Mouse (Mus musculus) WW6 (cell line): ENCODE measurements around the gene Dolpp1.

Experiments used
- DNase-seq: peaks from one replicate; pipeline ENCODE4 v3.0.0-alpha.2; 2013; ENCODE audit warnings: low read depth, low spot score

The Dolpp1 gene

DNA sequence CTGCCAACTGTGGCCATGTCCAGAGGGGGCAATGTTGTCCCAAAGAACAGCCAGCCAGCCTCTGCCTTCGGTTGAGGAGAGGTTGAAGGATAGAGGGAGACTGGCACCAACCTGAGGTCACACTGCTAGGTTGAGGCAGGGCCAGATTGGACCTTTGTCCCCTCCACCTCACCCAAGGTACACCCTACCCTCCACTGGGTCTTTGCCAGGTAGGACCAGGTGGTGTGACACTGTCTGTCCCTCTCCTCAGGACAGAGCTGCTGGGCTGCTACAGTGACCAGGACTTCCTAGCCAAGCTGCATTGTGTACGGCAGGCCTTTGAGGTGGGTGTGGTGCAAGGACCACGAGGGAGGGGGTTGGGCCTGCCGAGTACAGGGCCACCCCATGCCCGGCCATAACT lies 14.3 kb upstream of the Dolpp1 start:
- no peak for DNase-seq

DNA sequence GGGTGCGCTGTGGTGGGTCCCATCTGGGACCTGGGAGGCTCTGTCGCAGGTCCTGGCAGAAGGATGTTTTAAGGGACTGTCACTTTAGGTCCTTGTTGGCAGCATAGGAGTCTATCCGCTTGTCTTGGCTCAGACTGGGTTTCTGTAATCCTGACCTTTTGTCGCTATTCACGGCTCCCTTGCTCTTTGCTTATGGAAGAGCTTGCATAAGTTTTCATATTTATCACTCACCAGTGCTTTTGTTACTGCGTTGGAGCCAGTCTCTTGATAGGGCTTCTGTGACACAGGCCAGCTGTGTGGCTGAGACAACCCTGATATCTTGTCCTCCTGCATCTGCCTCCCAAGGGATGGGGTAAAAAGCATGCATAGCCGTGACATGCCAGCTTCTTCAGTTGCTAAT lies 12.7 kb upstream of the Dolpp1 start:
- DNase-seq = no peak

- DNase-seq = no peak
Measured at GRCm38 (mm10) chr2:30380564-30381376, 11.3 kb upstream of the Dolpp1 start.

- DNase-seq = no peak
Measured at GRCm38 (mm10) chr2:30381377-30381725, 10.7 kb upstream of the Dolpp1 start.

GRCm38 (mm10) chr2:30384814-30385213 lies 7.2 kb upstream of the Dolpp1 start:
- no peak for DNase-seq

DNA sequence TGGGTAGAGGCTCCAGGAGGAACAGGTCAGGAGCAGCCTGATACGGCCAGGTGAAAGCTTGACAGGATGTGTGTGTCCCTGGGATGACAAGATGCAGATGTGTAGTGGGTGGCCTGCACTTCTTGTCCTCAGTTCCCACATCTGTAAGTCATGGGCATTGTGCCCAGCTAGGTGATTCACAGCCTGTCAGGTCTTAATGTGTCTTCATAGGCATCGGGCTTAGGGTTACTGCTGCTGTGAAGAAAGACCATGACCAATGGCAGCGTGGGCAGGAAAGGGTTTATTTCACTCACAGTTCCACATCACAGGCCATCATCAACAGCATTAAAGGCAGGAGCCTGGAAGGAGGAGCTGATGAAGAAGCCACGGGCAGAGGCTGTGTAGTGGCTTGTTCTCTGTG lies 6.5 kb upstream of the Dolpp1 start:
- no peak for DNase-seq

- no peak for DNase-seq
Measured at GRCm38 (mm10) chr2:30386913-30387312, 5.1 kb upstream of the Dolpp1 start.

DNA sequence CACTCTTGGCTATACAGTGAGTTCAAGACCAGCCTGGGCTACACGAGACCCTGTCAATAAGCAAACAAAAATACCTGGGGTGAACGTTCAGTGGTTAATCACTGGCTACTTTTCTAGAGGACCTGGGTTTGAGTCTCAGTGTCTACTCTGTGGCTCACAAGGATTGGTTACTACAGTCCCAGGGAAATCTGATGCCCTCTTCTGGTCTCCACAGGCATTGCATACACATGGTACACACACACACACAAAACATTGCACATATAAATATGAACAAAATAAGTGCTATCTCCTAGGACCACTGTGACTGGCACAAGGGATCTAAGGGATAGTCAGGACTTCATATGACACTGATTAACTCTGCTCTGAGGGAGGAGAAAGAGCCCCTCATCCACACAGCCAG lies 3.1 kb upstream of the Dolpp1 start:
- DNase-seq = no peak

DNA sequence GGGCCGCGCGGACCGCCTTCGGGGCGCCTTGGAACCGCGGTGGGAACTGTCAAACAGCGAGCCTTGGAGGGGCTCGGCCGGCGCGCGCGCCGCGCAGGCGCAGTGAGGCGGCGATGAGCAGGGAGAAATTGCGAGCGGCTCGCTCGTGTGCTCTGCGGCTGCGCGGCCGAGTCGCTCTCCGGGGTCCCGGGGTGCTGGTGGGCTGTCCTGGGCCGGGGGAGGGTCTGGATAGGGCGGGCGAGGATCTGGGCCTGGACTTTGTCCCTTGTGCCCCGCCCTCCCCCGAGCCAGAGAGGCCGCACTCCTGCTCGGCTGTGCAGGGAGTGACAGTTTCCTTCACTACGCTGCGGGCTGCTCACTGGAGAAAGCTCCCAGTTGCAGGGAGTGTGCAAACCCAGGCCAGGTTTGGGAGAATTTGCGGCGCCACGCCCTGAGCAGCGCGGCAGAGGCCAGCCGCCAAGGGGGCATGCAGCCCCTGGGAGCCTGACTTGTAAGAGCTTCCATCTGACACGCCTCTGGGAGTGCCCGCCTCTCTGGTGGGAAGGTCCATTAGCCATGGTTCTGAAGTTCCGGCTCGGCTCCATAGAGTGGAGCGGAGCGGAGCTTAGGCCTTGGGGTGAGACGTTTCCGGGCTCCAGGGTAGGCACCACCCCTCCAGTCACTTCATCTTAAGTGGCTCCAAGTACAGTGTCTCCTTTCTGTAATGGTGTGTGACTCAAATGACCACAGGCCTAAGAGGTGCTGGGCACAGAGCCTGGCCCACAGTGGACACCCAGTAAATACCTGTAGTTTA lies 719 bp downstream of the Dolpp1 start:
- peak; percentile 65 for DNase-seq

DNA sequence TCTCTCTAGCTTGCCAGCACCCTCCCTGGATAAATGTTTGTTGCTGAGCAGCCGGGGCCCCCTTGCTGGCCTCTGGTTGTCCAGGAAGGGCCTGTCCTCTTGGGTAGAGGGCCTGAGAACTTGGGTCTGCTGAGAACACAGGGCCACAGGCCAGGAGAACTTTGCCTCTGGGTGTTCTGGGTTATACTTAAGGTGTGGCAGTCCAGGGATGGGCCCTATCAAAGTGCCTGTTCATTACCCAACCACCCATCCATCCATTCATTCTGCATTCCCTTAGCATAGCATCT lies 1.3 kb downstream of the Dolpp1 start:
- no peak for DNase-seq

GRCm38 (mm10) chr2:30395757-30396156 lies 3.7 kb downstream of the Dolpp1 start:
- no peak for DNase-seq

DNA sequence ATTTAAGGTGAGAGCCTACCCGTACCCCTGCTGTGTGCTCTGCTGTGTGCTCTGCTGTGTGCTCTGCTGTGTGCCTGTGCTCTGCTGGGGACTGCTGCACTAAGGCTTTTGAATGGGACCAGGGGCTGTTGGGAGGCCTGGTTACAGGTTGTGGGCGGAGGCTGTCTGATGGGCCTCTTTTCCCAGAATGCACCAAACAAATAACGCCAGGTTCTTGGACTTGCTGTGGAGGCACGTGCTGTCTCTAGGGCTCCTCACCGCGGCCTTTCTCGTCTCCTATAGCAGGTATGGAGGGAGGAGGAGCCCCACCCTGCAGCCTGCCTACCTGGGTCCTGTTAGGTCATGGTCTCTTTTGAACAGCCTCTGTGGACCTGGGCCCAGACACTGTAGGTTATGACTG lies 4.2 kb downstream of the Dolpp1 start:
- DNase-seq = no peak

GRCm38 (mm10) chr2:30397986-30398512 lies 6.0 kb downstream of the Dolpp1 start:
- DNase-seq = no peak

DNA sequence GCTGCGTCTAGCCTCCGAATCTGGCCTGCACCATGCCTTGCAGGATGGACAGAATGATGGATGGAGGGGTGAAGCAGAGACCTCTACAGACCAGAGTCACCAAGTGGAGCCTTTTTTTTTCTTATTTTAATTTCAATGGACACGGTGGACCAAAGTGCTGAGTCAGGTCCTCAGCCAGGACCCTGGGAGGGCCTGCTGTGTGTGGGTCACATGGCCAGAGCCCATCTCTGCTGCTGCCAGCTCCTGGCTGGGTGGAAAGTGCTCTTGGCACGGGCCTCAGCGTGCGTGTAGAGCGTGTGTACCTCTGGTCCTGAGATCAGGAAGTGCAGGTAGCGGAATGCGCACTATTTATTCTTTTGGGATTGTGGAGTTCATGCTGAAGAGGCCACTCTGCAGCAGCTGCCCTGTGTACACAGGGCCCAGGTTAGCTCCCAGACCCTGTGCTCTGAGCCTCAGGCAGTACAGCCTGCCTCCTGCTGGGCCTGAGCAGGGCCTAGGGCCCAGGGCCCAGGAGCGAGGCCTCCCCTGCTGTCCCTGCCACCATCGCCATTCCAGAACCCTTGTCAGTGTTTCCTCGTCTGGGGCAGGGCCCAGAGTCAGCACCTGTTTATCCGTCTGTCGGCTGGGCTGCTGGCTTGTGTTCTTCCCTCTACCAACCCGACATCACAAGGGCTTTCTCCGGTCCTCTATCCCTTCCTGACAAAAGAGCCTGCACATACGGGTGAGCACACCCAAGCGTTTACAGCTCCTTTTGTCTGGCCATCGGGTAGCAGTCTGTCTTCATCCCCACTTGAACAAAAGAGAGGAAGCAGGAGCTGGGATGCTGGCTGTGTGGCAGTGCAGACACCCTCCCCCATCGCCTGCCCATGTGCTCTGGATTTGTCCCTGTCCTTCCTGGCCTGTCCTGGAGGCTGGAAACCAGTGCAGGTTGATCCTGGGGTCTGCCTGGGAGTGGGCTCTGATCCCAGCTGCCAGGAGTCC lies 7.4 kb downstream of the Dolpp1 start:
- DNase-seq = no peak

GRCm38 (mm10) chr2:30401581-30401980 lies 9.5 kb downstream of the Dolpp1 start:
- DNase-seq = no peak

GRCm38 (mm10) chr2:30402351-30402826 lies 10.3 kb downstream of the Dolpp1 start:
- no peak for DNase-seq

- DNase-seq = no peak
Measured at GRCm38 (mm10) chr2:30402843-30403242, 10.8 kb downstream of the Dolpp1 start.

DNA sequence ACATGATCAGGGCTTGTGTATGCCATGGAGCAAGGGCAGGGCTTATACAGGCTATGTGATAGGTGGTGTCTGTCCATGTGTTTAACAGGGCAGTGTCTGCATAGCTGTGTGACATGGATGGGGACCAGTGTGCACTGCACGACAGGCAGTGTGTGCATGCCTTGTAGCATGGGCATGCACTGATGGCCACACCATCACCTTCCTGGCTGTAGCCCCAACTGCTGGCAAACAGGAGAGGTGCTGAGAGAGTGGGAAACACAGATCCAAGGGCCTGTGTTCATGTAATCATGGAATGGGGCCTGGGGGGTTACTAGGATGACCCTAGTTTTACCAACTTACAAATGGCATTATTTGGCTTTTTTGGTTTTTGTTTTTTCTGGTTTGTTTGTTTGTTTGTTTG lies 11.8 kb downstream of the Dolpp1 start:
- no peak for DNase-seq

DNA sequence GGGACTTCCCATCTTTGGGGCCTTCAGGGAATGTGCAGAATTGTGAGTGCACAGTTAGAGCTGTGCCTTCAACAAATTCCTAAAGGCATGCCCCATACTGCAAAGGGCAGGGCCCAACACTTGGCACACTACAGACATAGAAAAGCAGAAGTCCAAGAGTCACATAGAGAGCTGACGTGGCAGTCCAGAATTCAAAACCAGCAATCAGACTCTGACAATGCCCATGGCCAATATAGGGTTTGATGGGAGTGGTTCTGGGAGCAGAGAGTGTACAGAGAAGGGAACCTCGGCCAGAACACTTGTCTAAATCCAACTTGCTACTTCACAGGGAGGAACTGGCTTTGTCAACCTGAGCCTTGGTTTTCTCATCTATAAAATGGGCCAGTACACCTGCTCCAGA lies 15.2 kb downstream of the Dolpp1 start:
- DNase-seq = no peak

- DNase-seq = no peak
Measured at GRCm38 (mm10) chr2:30407778-30408177, 15.7 kb downstream of the Dolpp1 start.

- no peak for DNase-seq
Measured at GRCm38 (mm10) chr2:30408452-30409100, 16.5 kb downstream of the Dolpp1 start.
